Mouse (Mus musculus): ENCODE data around the gene Nell1.

Nell1 gene

GRCm38 (mm10) chr7:50562708-50563107 lies 588.0 kb downstream of the Nell1 start:
- no peak for DNase-seq

- no peak for DNase-seq
Measured at GRCm38 (mm10) chr7:50573841-50574240, 599.2 kb downstream of the Nell1 start.

GRCm38 (mm10) chr7:50588642-50589424 lies 614.2 kb downstream of the Nell1 start:
- no peak for DNase-seq

- DNase-seq: no peak
Measured at GRCm38 (mm10) chr7:50598890-50599289, 624.2 kb downstream of the Nell1 start, which contains the start of gene 4933405O20Rik. 4933405O20Rik (plus strand) TSS chr7:50599190.

- no peak for DNase-seq
Measured at GRCm38 (mm10) chr7:50614101-50614500, 639.4 kb downstream of the Nell1 start.

- no peak for DNase-seq
Measured at GRCm38 (mm10) chr7:50629186-50629585, 654.5 kb downstream of the Nell1 start.

GRCm38 (mm10) chr7:50633147-50633546 lies 658.5 kb downstream of the Nell1 start:
- no peak for DNase-seq

- DNase-seq: no peak
Measured at GRCm38 (mm10) chr7:50672266-50672665, 697.6 kb downstream of the Nell1 start.

- no peak for DNase-seq
Measured at GRCm38 (mm10) chr7:50675444-50675843, 700.8 kb downstream of the Nell1 start.

- no peak for DNase-seq
Measured at GRCm38 (mm10) chr7:50677511-50677910, 702.8 kb downstream of the Nell1 start.

GRCm38 (mm10) chr7:50686337-50686736 lies 711.7 kb downstream of the Nell1 start:
- no peak for DNase-seq

GRCm38 (mm10) chr7:50725166-50725565 lies 750.5 kb downstream of the Nell1 start:
- DNase-seq: no peak

- no peak for DNase-seq
Measured at GRCm38 (mm10) chr7:50730951-50731350, 756.3 kb downstream of the Nell1 start.

- DNase-seq: no peak
Measured at GRCm38 (mm10) chr7:50755516-50755915, 780.9 kb downstream of the Nell1 start.

- DNase-seq: no peak
Measured at GRCm38 (mm10) chr7:50756409-50756808, 781.7 kb downstream of the Nell1 start.

GRCm38 (mm10) chr7:50773516-50773915 lies 798.9 kb downstream of the Nell1 start:
- no peak for DNase-seq

GRCm38 (mm10) chr7:50781105-50781504 lies 806.4 kb downstream of the Nell1 start:
- DNase-seq: no peak

- DNase-seq: peak; percentile 8 to 13
Measured at GRCm38 (mm10) chr7:50783652-50784051, 809.0 kb downstream of the Nell1 start.

GRCm38 (mm10) chr7:50826180-50826579 lies 851.5 kb downstream of the Nell1 start:
- no peak for DNase-seq

- no peak for DNase-seq
Measured at GRCm38 (mm10) chr7:50832799-50833198, 858.1 kb downstream of the Nell1 start.

GRCm38 (mm10) chr7:50842646-50843045 lies 868.0 kb downstream of the Nell1 start:
- no peak for DNase-seq

GRCm38 (mm10) chr7:50847921-50848320 lies 873.3 kb downstream of the Nell1 start:
- DNase-seq: no peak

GRCm38 (mm10) chr7:50850271-50850670 lies 875.6 kb downstream of the Nell1 start:
- no peak for DNase-seq

GRCm38 (mm10) chr7:50870181-50870580 lies 895.5 kb downstream of the Nell1 start:
- no peak for DNase-seq

GRCm38 (mm10) chr7:50887625-50888024 lies 913.0 kb downstream of the Nell1 start:
- no peak for DNase-seq

Data from kidney, postnatal 4 days (tissue).